Mouse (Mus musculus) ES-Bruce4 (cell line): ENCODE results near the gene Gdap2.

Experiments used
- CTCF ChIP-seq: IDR thresholded peaks from one replicate; pipeline ENCODE4 v1.8.1; 2011; ENCODE audit warnings: low read depth, low read length
- POLR2A ChIP-seq: IDR thresholded peaks from one replicate; pipeline ENCODE4 v1.8.1; 2011; ENCODE audit warnings: low read length; ENCODE audit not compliant: insufficient read depth

DNA sequence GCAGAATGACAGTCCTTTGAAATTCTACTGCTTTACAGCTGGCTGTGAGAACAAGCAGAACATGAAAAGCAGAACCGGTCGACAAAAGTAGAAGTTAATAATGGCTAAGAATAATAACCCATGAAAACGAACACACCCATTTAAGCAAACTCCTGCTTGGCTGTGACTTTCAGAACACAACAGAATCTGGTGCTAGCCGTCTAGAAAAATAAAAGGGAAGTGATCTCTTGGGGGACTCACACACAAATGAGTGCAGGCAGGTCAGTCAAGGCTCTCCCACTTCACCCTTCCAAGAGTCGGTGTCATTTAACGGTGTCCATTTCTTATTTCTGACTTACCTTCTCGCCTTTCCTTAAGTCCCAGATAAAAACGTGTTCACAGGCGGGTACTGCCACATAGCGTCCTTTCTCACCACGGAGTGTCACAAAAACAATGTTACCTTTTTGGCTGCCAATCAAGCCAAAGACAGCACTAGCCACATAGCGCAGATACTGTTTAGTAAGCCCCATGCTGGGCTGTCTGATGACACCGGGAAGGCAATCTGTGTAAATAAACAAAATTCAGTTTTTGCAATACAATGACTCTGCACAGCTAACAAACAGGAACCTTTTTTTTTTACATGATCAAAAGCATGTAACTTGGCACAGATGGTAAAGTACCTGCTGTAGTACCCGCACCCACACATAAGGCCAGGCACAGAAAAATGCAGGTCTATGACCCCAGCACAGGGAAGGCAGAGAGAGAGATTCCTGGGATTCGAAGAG, 1.3 kb upstream of the Gdap2 start:
- no peak for TF ChIP-seq CTCF
- no peak for TF ChIP-seq POLR2A
